Mouse (Mus musculus): ENCODE measurements at regions not wholly inside any gene's neighbourhood (a gene's known extent, or its start where the extent isn't known, plus 50 kb on each side); places are given as distances from the start of the nearest gene placed in this dataset.

GRCm38 (mm10) chr13:10557559-10557958 lies 196.9 kb upstream of the Chrm3 start:
- Histone ChIP-seq H3K4me1 (ENCODE audit: control insufficient read depth, insufficient read depth, low read length) (no peaks in the 10 kb centered on the region), H3K4me2 (ENCODE audit: low read depth) (no peak overlapping the region), H3K4me3 (ENCODE audit: low read depth, low read length) (no peak overlapping the region), H3K27ac (ENCODE audit: low read depth, low read length) (no peak overlapping the region), H3K36me3 (ENCODE audit: control insufficient read depth, insufficient read depth, low read length) (no peaks in the 10 kb centered on the region), H3K9ac (ENCODE audit: low read length) (no peak overlapping the region), H3K9me3 (ENCODE audit: control insufficient read depth, low read length) (no peaks in the 10 kb centered on the region), H3K27me3 (ENCODE audit: control insufficient read depth, insufficient read depth, low read length) (no peaks in the 10 kb centered on the region)
- DNase-seq (ENCODE audit: low spot score): no peak
- no peak for ATAC-seq (ENCODE audit: insufficient read depth, low FRiP score, low TSS enrichment)
- WGBS: 89% methylated on average over 1 of the region's 1 CpGs

- 86% methylated on average over 2 of the region's 2 CpGs for WGBS
- no peak for ATAC-seq (ENCODE audit: insufficient read depth, low FRiP score, low TSS enrichment)
- Histone ChIP-seq H3K4me2 (ENCODE audit: low read depth) (no peak overlapping the region), H3K27ac (ENCODE audit: low read depth, low read length) (no peak overlapping the region), H3K9ac (ENCODE audit: low read length) (no peak overlapping the region), H3K4me3 (ENCODE audit: low read depth, low read length) (no peak overlapping the region), H3K36me3 (ENCODE audit: control insufficient read depth, insufficient read depth, low read length) (no peaks in the 10 kb centered on the region), H3K4me1 (ENCODE audit: control insufficient read depth, insufficient read depth, low read length) (no peaks in the 10 kb centered on the region), H3K9me3 (ENCODE audit: control insufficient read depth, low read length) (no peaks in the 10 kb centered on the region), H3K27me3 (ENCODE audit: control insufficient read depth, insufficient read depth, low read length) (no peaks in the 10 kb centered on the region)
- no peak for DNase-seq (ENCODE audit: low spot score)
Observed at GRCm38 (mm10) chr13:10554595-10554994, 193.9 kb upstream of the Chrm3 start.

DNA sequence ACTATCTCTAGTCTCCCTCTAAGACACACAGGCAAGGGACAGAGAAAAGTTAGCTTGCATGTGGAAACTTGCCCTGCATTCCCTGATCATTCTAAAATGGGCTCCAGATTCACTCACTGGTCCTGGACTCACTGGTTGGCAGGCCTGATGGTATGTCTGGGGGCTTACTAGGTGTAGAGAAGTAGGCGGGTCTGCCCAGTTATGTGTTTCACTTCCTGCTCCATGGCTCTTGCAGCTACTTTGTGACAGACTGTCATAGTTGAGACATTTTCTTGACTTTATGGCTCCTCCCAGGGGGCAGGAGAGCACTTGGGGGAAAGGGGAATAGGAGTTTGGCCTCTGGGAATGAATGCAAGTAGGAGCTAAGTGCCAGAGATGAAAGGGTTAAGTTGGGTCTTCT lies 182.1 kb upstream of the Chrm3 start:
- Histone ChIP-seq H3K27ac (ENCODE audit: low read depth, low read length) (no peak overlapping the region), H3K9ac (ENCODE audit: low read length) (no peak overlapping the region), H3K4me3 (ENCODE audit: low read depth, low read length) (no peak overlapping the region), H3K36me3 (ENCODE audit: control insufficient read depth, insufficient read depth, low read length) (no peaks in the 10 kb centered on the region), H3K4me1 (ENCODE audit: control insufficient read depth, insufficient read depth, low read length) (no peaks in the 10 kb centered on the region), H3K4me2 (ENCODE audit: low read depth) (no peak overlapping the region), H3K27me3 (ENCODE audit: control insufficient read depth, insufficient read depth, low read length) (no peaks in the 10 kb centered on the region), H3K9me3 (ENCODE audit: control insufficient read depth, low read length) (no peaks in the 10 kb centered on the region)
- no peak for DNase-seq (ENCODE audit: low spot score)
- 100% methylated on average over 1 of the region's 1 CpGs for WGBS
- ATAC-seq (ENCODE audit: insufficient read depth, low FRiP score, low TSS enrichment): no peak

- Histone ChIP-seq H3K4me3 (ENCODE audit: low read depth, low read length) (no peak overlapping the region), H3K4me2 (ENCODE audit: low read depth) (no peak overlapping the region), H3K9ac (ENCODE audit: low read length) (no peak overlapping the region), H3K27me3 (ENCODE audit: control insufficient read depth, insufficient read depth, low read length) (no peaks in the 10 kb centered on the region), H3K36me3 (ENCODE audit: control insufficient read depth, insufficient read depth, low read length) (no peaks in the 10 kb centered on the region), H3K4me1 (ENCODE audit: control insufficient read depth, insufficient read depth, low read length) (no peaks in the 10 kb centered on the region), H3K9me3 (ENCODE audit: control insufficient read depth, low read length) (no peaks in the 10 kb centered on the region), H3K27ac (ENCODE audit: low read depth, low read length) (no peak overlapping the region)
- 76% methylated on average over 8 of the region's 8 CpGs for WGBS
- no peak for DNase-seq (ENCODE audit: low spot score)
- ATAC-seq (ENCODE audit: insufficient read depth, low FRiP score, low TSS enrichment): no peak
Observed at GRCm38 (mm10) chr13:10540197-10540940, 179.7 kb upstream of the Chrm3 start.

- H3K36me3 ChIP-seq (ENCODE audit: control insufficient read depth, insufficient read depth, low read length): no peaks in the 10 kb centered on the region
- H3K27me3 ChIP-seq (ENCODE audit: control insufficient read depth, insufficient read depth, low read length): no peaks in the 10 kb centered on the region
- H3K9ac ChIP-seq (ENCODE audit: low read length): no peak overlapping the region
- no peak for DNase-seq (ENCODE audit: low spot score)
- 78% methylated on average over 4 of the region's 4 CpGs for WGBS
- H3K4me3 ChIP-seq (ENCODE audit: low read depth, low read length): no peak overlapping the region
- no peaks in the 10 kb centered on the region for H3K4me1 ChIP-seq (ENCODE audit: control insufficient read depth, insufficient read depth, low read length)
- ATAC-seq (ENCODE audit: insufficient read depth, low FRiP score, low TSS enrichment): no peak
- H3K27ac ChIP-seq (ENCODE audit: low read depth, low read length): no peak overlapping the region
- H3K4me2 ChIP-seq (ENCODE audit: low read depth): no peak overlapping the region
- H3K9me3 ChIP-seq (ENCODE audit: control insufficient read depth, low read length): no peaks in the 10 kb centered on the region
Observed at GRCm38 (mm10) chr13:10538927-10539326, 178.3 kb upstream of the Chrm3 start.

DNA sequence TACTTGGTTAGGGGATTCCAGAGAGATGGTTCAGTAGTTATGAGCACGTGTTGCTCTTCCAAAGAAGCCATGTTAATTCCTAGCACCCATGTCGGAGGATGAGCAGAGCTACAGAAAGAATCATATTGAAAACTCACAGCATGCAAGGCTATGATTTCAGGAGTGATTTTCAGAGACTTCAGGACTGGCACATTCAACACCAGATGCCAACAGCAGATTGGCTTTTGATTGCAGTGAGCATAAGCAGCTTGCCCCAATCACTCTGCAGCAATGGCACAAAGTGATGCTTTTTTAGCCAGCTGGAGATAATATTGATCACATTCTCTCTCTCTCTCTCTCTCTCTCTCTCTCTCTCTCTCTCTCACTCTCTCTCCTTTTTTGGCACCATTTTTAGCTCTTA lies 166.6 kb upstream of the Chrm3 start:
- no peak overlapping the region for H3K9ac ChIP-seq (ENCODE audit: low read length)
- ATAC-seq (ENCODE audit: insufficient read depth, low FRiP score, low TSS enrichment) (no peak), DNase-seq (ENCODE audit: low spot score) (no peak)
- no peak overlapping the region for H3K27ac ChIP-seq (ENCODE audit: low read depth, low read length)
- no peaks in the 10 kb centered on the region for H3K36me3 ChIP-seq (ENCODE audit: control insufficient read depth, insufficient read depth, low read length)
- 83% methylated on average over 2 of the region's 2 CpGs for WGBS
- H3K27me3 ChIP-seq (ENCODE audit: control insufficient read depth, insufficient read depth, low read length): no peaks in the 10 kb centered on the region
- H3K4me3 ChIP-seq (ENCODE audit: low read depth, low read length): no peak overlapping the region
- no peaks in the 10 kb centered on the region for H3K4me1 ChIP-seq (ENCODE audit: control insufficient read depth, insufficient read depth, low read length)
- H3K4me2 ChIP-seq (ENCODE audit: low read depth): no peak overlapping the region
- no peaks in the 10 kb centered on the region for H3K9me3 ChIP-seq (ENCODE audit: control insufficient read depth, low read length)

- H3K4me2 ChIP-seq (ENCODE audit: low read depth): no peak overlapping the region
- no peak overlapping the region for H3K27ac ChIP-seq (ENCODE audit: low read depth, low read length)
- no peak overlapping the region for H3K4me3 ChIP-seq (ENCODE audit: low read depth, low read length)
- no peaks in the 10 kb centered on the region for H3K9me3 ChIP-seq (ENCODE audit: control insufficient read depth, low read length)
- no peaks in the 10 kb centered on the region for H3K27me3 ChIP-seq (ENCODE audit: control insufficient read depth, insufficient read depth, low read length)
- H3K4me1 ChIP-seq (ENCODE audit: control insufficient read depth, insufficient read depth, low read length): no peaks in the 10 kb centered on the region
- H3K36me3 ChIP-seq (ENCODE audit: control insufficient read depth, insufficient read depth, low read length): no peaks in the 10 kb centered on the region
- no peak for DNase-seq (ENCODE audit: low spot score)
- 80% methylated on average over 5 of the region's 5 CpGs for WGBS
- no peak overlapping the region for H3K9ac ChIP-seq (ENCODE audit: low read length)
- ATAC-seq (ENCODE audit: insufficient read depth, low FRiP score, low TSS enrichment): no peak
Observed at GRCm38 (mm10) chr13:10526470-10527207, 166.0 kb upstream of the Chrm3 start.

DNA sequence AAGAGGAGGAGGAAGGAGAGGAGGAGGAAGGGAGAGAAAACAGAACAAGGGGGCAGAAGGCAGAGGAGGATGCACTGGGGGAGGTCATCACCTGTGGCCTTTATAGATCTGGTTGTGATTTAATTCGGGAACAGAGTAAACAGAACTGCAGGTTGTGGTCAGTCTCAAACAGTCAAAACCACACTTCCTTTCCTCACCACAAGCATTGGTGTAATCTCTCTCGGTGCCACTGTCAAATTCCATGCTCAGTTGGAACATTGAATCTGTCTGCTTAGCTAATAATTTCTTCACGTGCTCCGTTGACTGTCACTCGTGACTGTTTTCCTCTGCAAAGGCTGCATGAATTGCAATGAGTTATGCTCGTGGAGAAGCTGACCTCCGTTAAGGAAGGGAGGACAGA lies 143.6 kb upstream of the Chrm3 start:
- H3K4me3 ChIP-seq (ENCODE audit: low read depth, low read length): no peak overlapping the region
- no peak for ATAC-seq (ENCODE audit: insufficient read depth, low FRiP score, low TSS enrichment)
- WGBS: 58% methylated on average over 7 of the region's 7 CpGs
- H3K27me3 ChIP-seq (ENCODE audit: control insufficient read depth, insufficient read depth, low read length): no peaks in the 10 kb centered on the region
- DNase-seq (ENCODE audit: low spot score): no peak
- H3K9ac ChIP-seq (ENCODE audit: low read length): no peak overlapping the region
- no peak overlapping the region for H3K27ac ChIP-seq (ENCODE audit: low read depth, low read length)
- no peaks in the 10 kb centered on the region for H3K4me1 ChIP-seq (ENCODE audit: control insufficient read depth, insufficient read depth, low read length)
- no peaks in the 10 kb centered on the region for H3K9me3 ChIP-seq (ENCODE audit: control insufficient read depth, low read length)
- H3K4me2 ChIP-seq (ENCODE audit: low read depth): no peak overlapping the region
- H3K36me3 ChIP-seq (ENCODE audit: control insufficient read depth, insufficient read depth, low read length): no peaks in the 10 kb centered on the region

- DNase-seq (ENCODE audit: low spot score): no peak
- Histone ChIP-seq H3K27ac (ENCODE audit: low read depth, low read length) (no peak overlapping the region), H3K36me3 (ENCODE audit: control insufficient read depth, insufficient read depth, low read length) (no peaks in the 10 kb centered on the region), H3K27me3 (ENCODE audit: control insufficient read depth, insufficient read depth, low read length) (no peaks in the 10 kb centered on the region), H3K4me3 (ENCODE audit: low read depth, low read length) (no peak overlapping the region), H3K9me3 (ENCODE audit: control insufficient read depth, low read length) (no peaks in the 10 kb centered on the region), H3K4me1 (ENCODE audit: control insufficient read depth, insufficient read depth, low read length) (no peaks in the 10 kb centered on the region), H3K4me2 (ENCODE audit: low read depth) (no peak overlapping the region), H3K9ac (ENCODE audit: low read length) (no peak overlapping the region)
- WGBS: 93% methylated on average over 6 of the region's 6 CpGs
- no peak for ATAC-seq (ENCODE audit: insufficient read depth, low FRiP score, low TSS enrichment)
Observed at GRCm38 (mm10) chr13:10455323-10455722, 94.7 kb upstream of the Chrm3 start.

All from neural tube, embryonic 11.5 days (tissue).